Mouse (Mus musculus) brain, embryonic 14.5 days (tissue): ENCODE measurements around the gene Vim. TPM values are rescaled to one million over a fixed set of nuclear protein-coding genes. Genes with fewer than 3 reads are reported as not detected.
"Not testable (repeated sequence)": the region's sequence is repeated elsewhere in the genome, so short reads cannot be mapped to it uniquely, and the experiment has no call there.

Source experiments
- DNase-seq: peaks from one replicate; pipeline ENCODE4 v3.0.0-alpha.2; 2011; ENCODE audit warnings: low read depth
- CTCF ChIP-seq: fragments of 200-500 bp; IDR thresholded peaks from 2 replicates; pipeline ENCODE4 v1.5.1; 2012; ENCODE audit warnings: inconsistent platforms, mild to moderate bottlenecking, moderate library complexity, borderline replicate concordance; ENCODE audit not compliant: insufficient read depth, insufficient read length; ENCODE audit errors: extremely low read depth
- POLR2A ChIP-seq: fragments of 200-500 bp; IDR thresholded peaks from 2 replicates; pipeline ENCODE4 v1.6.1; 2012; ENCODE audit warnings: mild to moderate bottlenecking, inconsistent platforms, borderline replicate concordance; ENCODE audit not compliant: poor library complexity, insufficient read depth, insufficient read length, severe bottlenecking; ENCODE audit errors: extremely low read depth
- polyA plus RNA-seq: library from polyadenylated mRNA; depleted of rRNA; stranded (reverse); fragments of >200 nt; gene quantifications from 2 replicates; pipeline ENCODE4 v1.2.3, GENCODE M21; 2012; rRNA removed

Vim gene
- polyA plus RNA-seq, 1 experiment, result 1,036 TPM

- DNase-seq, result peak; percentile 41
- TF ChIP-seq CTCF (no peak), POLR2A (no peak)
Measured at GRCm38 (mm10) chr2:13596965-13597656, 23.4 kb downstream of the Vim start.

GRCm38 (mm10) chr2:13598166-13598565 lies 24.4 kb downstream of the Vim start:
- TF ChIP-seq POLR2A, result no peak
- no peak for TF ChIP-seq CTCF
- no peak for DNase-seq

GRCm38 (mm10) chr2:13603093-13603492 lies 29.4 kb downstream of the Vim start:
- no peak for DNase-seq
- TF ChIP-seq CTCF, result no peak
- TF ChIP-seq POLR2A, result no peak

GRCm38 (mm10) chr2:13603636-13604035 lies 29.9 kb downstream of the Vim start:
- not testable (repeated sequence) for DNase-seq

GRCm38 (mm10) chr2:13630136-13630832 lies 56.6 kb downstream of the Vim start:
- TF ChIP-seq CTCF (no peak), POLR2A (no peak)
- no peak for DNase-seq

Other genes starting within 250 kb of the Vim start
- 0.35 and 0.55 TPM in 2 replicates for gene Cubn, start 82.1 kb upstream of the Vim start, polyA plus RNA-seq
- 6.8 and 8.5 TPM in 2 replicates for gene Trdmt1, start 29.3 kb upstream of the Vim start, polyA plus RNA-seq
- gene St8sia6, start 220.1 kb downstream of the Vim start, polyA plus RNA-seq, result 0.37 and 0.70 TPM in 2 replicates